Mouse (Mus musculus) erythroid progenitor cell, adult 5-6 weeks (primary cell): ENCODE results near the gene Ctbp2. TPM values are rescaled to one million over a fixed set of nuclear protein-coding genes. Genes with fewer than 3 reads are reported as not detected.
"Not testable (repeated sequence)": the region's sequence is repeated elsewhere in the genome, so short reads cannot be mapped to it uniquely, and the experiment has no call there.

Experiments
- ATAC-seq: replicated peaks from 2 replicates; pipeline ENCODE4 v1.8.0; 2016; ENCODE audit warnings: moderate number of reproducible peaks, mild to moderate bottlenecking, moderate TSS enrichment, inconsistent platforms; ENCODE audit not compliant: poor library complexity, low FRiP score, severe bottlenecking
- total RNA-seq, 2 experiments: library from RNA; stranded (forward) in 1 of 2; stranded (reverse) in 1 of 2; fragments of 150-400 nt in 1 of 2; fragments of 186-747, 209-891 nt in 1 of 2; gene quantifications; 2 replicates each; pipeline versions ENCODE4 v1.2.3 to v1.2.4; 2015 to 2017; ENCODE audit warnings: low replicate concordance in 2 of 2

Gene Ctbp2
- total RNA-seq, 2 experiments from 2014 or later, result 3.8 to 8.5 TPM

- ATAC-seq, result no peak
These were observed 2.3 kb downstream of the Ctbp2 start for GRCm38 (mm10) chr7:133121661-133122378.

DNA sequence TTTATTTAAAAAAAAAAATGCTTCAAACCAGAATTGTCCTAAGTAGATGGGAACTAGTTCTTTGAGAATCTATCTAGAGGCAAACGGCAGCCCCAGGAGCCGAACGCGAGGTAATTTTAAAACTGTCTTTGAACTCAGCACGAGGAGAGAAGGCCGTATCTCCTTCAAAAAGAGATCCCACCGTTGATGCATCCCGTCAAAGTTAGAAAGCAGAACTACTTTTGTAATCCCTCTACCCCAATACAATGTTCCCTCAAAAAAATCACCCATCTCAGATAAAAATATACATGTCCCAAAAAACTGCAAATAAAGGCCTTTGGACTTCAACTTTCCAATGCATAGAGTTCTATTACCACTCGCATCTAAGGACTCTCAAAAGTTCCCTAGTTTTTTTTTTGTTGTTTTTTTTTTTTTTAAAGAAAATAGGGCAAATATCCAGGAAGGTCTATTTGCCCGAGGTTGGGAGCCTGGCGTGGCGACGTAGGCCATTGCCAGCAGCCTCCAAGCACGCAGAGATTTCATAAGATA lies 3.0 kb downstream of the Ctbp2 start:
- no peak for ATAC-seq

- no peak for ATAC-seq
These were observed 3.9 kb downstream of the Ctbp2 start for GRCm38 (mm10) chr7:133120221-133120751.

DNA sequence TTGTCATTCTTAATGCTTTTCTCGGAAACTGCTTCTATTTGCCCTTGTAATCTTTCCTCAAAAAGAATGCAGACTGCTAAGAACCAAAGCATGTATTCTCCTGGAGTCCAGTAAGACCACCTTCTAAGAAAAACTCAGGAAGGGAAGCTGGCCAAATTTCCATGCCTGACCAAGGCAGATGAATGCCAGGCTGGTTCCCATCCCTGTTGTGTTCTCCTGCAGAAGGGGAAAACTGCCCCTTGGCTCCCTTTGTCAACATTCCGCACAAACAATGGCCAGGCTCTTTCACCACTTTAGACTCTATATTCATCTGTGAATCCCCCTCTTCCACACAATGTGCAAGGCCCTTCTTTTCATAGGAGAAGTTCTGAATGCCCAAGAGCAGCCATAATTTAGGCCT lies 6.3 kb downstream of the Ctbp2 start:
- no peak for ATAC-seq

DNA sequence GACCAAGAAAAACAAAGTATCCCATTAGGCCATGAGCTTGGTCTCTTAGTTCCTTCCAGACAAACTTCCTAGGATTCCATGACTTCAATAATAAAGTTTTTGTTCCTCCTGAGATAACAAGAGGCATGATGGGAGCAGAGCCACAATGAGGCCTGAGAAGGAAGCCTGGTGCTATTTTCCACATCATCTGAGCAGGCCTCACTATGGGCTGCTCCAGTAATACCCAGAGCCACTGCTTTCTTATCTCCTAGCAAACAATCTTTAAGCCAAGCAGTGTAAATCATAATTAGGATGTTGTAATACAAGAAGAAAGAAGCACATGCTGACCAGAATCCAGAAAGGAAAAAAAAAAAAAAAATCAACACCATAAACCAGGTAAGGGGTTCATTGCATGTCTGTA lies 7.6 kb downstream of the Ctbp2 start:
- ATAC-seq, result no peak

- ATAC-seq, result no peak
These were observed 8.3 kb downstream of the Ctbp2 start for GRCm38 (mm10) chr7:133115886-133116285.

DNA sequence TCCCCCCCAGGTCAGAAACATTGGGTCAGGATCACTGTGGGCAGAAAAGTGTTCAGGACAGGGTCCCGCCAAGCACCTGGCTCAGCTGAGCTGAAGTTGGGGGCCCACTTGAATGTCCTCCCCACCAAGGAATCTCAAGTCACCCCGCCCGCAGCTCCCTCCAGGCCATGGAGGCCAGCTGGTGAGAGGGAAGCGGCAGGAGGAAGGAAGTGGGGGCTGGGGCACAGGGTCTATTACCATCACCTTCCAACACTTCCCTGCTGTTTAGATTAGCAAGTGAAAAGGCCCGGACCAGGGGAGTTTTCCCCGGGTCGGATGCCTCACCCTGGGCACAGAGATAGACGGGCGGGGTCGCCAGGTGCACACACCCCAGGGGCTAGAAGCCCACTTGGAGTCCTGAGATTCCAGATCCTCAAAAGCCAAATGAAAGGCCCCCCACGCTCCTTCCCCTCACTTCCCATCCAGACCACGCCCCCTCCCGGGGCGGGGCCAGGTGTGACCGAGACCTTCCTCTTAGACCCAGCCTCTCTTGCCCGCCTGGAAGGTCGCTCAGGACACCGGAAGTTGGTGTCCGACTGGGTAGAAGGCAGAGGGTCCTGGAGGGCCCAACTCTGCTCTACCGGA lies 9.2 kb downstream of the Ctbp2 start:
- no peak for ATAC-seq

- no peak for ATAC-seq
These were observed 10.8 kb downstream of the Ctbp2 start for GRCm38 (mm10) chr7:133113185-133113895.

DNA sequence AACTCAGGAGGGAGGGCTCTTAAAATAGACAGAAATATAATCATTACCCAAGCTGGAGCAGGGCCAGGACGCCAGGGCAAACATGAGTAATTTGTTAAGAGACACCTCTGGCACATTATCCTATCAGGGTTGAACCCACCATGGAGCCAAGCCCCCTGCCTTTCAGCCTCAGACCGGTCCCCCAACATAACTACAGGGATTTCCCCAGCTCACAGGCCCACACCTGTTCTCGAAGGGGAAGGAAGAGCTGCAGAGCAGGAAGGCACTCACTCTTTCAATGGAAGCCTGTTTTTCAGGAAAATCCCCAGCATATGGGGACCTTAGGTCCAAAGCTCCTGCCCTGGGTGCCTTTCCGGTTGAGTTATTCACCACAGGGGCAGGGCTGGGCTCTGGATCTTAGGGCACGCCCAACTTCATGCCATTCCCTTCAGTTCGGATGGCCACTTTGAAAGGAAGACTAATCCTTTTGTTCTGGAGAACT lies 11.8 kb downstream of the Ctbp2 start:
- no peak for ATAC-seq

DNA sequence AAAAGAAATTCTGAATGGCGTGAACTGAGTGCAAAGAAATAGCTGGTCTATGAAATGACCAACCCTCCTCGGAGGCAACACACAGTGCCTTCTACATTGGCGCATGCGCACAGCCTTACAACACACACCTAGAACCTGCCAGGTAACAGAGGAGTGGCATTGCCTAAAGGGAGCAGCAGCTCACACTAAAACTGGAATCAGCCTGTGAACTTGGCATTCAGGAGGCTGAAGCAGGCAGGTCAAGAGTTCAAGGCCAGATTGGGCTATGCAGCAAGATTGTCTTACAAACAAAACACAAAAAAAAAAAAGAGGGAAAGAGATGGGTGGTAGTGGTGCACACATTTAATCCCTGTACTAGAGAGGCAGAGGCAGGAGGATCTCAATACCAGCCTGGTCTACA lies 14.7 kb downstream of the Ctbp2 start:
- ATAC-seq, result no peak

- no peak for ATAC-seq
These were observed 15.5 kb downstream of the Ctbp2 start for GRCm38 (mm10) chr7:133108695-133109094.

- no peak for ATAC-seq
These were observed 21.6 kb downstream of the Ctbp2 start for GRCm38 (mm10) chr7:133102578-133102977.

GRCm38 (mm10) chr7:133101070-133101469 lies 23.1 kb downstream of the Ctbp2 start:
- no peak for ATAC-seq

DNA sequence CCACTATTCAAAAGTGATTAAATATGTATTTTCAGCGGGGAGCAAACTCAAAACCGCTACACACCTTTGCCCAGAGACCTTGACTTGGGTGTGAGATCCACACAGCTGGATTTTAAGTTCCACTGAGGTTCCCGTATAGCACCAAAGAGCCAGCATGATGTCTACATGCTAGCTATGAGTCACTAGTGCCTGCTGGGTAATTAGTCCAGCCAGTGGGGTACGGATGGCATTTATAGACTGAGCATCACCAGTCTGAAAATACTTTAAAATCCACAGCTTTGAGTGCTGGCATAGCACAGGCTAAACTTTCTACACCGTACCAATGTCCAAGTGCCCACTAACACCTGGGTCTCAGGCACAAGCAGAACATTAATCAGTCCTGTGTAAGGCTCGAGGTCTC lies 24.0 kb downstream of the Ctbp2 start:
- no peak for ATAC-seq

- ATAC-seq, result no peak
These were observed 24.9 kb downstream of the Ctbp2 start for GRCm38 (mm10) chr7:133099266-133099665.

DNA sequence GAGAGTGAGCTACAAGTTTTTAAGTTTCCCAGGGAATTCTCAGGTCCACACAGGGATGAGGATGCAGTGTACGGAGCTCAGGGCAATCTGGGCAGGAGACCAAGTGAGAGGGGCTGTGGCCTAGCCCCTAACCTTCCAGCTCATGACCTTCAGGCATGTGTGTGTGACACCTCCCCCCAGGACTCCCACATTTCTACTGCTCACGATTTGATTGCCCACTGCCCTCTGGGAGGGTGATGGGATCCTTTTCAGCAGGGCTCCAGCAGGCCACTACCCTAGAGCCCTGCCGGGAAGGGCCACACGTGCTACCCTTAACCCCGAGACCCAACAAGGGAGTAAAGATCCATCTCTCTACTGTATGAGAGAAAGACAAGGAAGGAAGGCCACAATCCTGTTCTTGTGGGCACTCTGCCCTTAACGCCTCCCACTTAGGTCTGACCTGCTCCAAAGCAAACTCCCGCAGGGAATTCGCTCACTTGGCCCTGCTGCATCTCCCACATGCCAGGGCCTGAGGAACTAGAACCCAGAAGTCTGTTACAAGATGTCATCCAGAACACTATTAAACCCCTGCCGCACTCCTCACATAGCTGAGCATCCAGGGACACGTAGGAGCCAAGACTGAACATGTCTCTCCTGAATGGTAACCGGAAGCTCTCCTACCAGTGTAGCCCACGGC lies 25.9 kb downstream of the Ctbp2 start:
- no peak for ATAC-seq

GRCm38 (mm10) chr7:133095610-133096009 lies 28.5 kb downstream of the Ctbp2 start:
- not testable (repeated sequence) for ATAC-seq

DNA sequence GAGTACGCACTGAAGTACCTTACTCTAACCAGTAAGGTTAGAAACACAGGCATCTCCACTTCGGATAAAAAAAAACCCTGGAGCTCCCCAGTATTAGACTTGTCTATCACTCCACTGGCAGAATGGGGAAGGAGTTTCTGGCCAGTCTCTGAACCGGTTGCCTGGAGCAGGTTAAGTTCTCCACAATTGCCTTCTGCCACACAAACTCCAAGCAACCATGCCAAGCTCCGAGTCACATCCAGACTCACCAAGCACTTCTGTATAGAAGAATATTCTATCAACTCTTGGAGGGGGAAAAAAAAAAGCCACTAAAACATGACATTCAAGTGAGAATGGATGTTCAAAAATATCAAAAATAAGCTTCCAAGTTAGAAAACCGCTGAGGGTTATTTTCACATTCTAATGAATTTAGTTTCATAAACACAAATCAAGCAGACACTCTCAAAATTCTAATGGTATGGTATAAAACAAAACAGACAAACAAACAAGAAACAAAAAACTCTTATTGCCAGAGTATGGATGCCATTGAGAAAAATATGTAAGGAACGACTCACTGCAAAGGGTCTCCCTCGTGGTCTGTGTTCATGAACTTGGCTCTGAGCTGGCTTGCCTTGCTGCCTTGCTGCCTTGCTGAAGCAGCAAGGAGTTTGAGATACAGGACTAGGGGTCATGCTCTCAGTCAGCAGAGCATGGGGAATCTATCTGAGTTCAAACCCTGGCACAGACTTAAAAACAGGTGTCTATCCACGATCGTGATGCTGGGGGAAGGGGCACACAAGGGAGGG lies 29.3 kb downstream of the Ctbp2 start:
- ATAC-seq, result no peak

GRCm38 (mm10) chr7:133094161-133094560 lies 30.0 kb downstream of the Ctbp2 start:
- ATAC-seq, result no peak
